Comparison of ENCODE assay signal across 16 mouse cellular contexts in genomic region chr4:65916027-65917008, GRCm38 (mm10).
DNase-seq lines count a peak whose midpoint lies in the region; ATAC-seq and TF ChIP-seq lines count a peak whose summit lies in the region.
"Had no signal": no experiment of that assay in that cellular context is flagged by ENCODE, and none has a peak within 500 bp of the region (broad histone marks: within the 10 kb centered on the region; RNA-seq: fewer than 3 reads in every experiment).

No protein-coding gene starts in this region.

- no peaks in the 10 kb centered on the region for H3K4me1 ChIP-seq in hindbrain, embryonic 11.5 days (replicated peaks; ENCODE audit: control insufficient read depth, insufficient read depth, low read length)
- H3K4me1 ChIP-seq in hindbrain, embryonic 10.5 days (replicated peaks), result peaks cover 6% of the 10 kb centered on the region; the same call in 1 of the 2 replicates
- no peaks in the 10 kb centered on the region; the same call in 1 of the 2 replicates for H3K4me1 ChIP-seq in midbrain, embryonic 11.5 days (ENCODE audit: control insufficient read depth, insufficient read depth, low read length)
- H3K4me1 ChIP-seq in midbrain, embryonic 16.5 days (ENCODE audit: control insufficient read depth, insufficient read depth, low read length), result peaks cover 7% of the 10 kb centered on the region
- H3K4me1 ChIP-seq in forebrain, embryonic 16.5 days (replicated peaks; ENCODE audit: control insufficient read depth, insufficient read depth, low read length), result 0 out of 2 replicates have a peak, but pooled peaks cover 3% of the 10 kb centered on the region
- no peaks in the 10 kb centered on the region; the same call in 1 of the 2 replicates for H3K4me1 ChIP-seq in midbrain, postnatal 0 days (ENCODE audit: insufficient read depth, low read length)

- H3K4me2 ChIP-seq in hindbrain, embryonic 11.5 days (replicated peaks; ENCODE audit: low read depth, low read length), result no peak overlapping the region
- no peak overlapping the region for H3K4me2 ChIP-seq in midbrain, embryonic 11.5 days
- H3K4me2 ChIP-seq in midbrain, embryonic 16.5 days (ENCODE audit: low read length), result no peak overlapping the region
- H3K4me2 ChIP-seq in forebrain, embryonic 16.5 days (ENCODE audit: low read length), result no peak overlapping the region
- no peak overlapping the region for H3K4me2 ChIP-seq in midbrain, postnatal 0 days (ENCODE audit: low read depth, low read length, poor library complexity, severe bottlenecking)
- H3K4me2 ChIP-seq: liver, embryonic 11.5 days; lung, embryonic 15.5 days had no signal

- no peaks in the 10 kb centered on the region for H3K36me3 ChIP-seq in hindbrain, embryonic 11.5 days (ENCODE audit: control insufficient read depth, insufficient read depth, low read length)
- no peaks in the 10 kb centered on the region for H3K36me3 ChIP-seq in hindbrain, embryonic 10.5 days
- no peaks in the 10 kb centered on the region for H3K36me3 ChIP-seq in midbrain, embryonic 11.5 days (ENCODE audit: control insufficient read depth, insufficient read depth, low read length)
- H3K36me3 ChIP-seq in midbrain, embryonic 16.5 days (ENCODE audit: control insufficient read depth, insufficient read depth, low read length), result no peaks in the 10 kb centered on the region
- H3K36me3 ChIP-seq in forebrain, embryonic 16.5 days (ENCODE audit: control insufficient read depth, insufficient read depth), result no peaks in the 10 kb centered on the region
- no peaks in the 10 kb centered on the region for H3K36me3 ChIP-seq in midbrain, postnatal 0 days (ENCODE audit: insufficient read depth, low read length)
- H3K36me3 ChIP-seq: lung, embryonic 15.5 days had no signal

- H3K9ac ChIP-seq in hindbrain, embryonic 11.5 days (ENCODE audit: low read depth, low read length), result no peak overlapping the region
- H3K9ac ChIP-seq in midbrain, embryonic 11.5 days (ENCODE audit: low read length), result no peak overlapping the region
- no peak overlapping the region for H3K9ac ChIP-seq in midbrain, embryonic 16.5 days (ENCODE audit: low read depth, low read length)
- H3K9ac ChIP-seq in forebrain, embryonic 16.5 days (replicated peaks; ENCODE audit: low read depth, low read length), result no peak overlapping the region
- H3K9ac ChIP-seq in midbrain, postnatal 0 days (replicated peaks; ENCODE audit: low read length, poor library complexity, severe bottlenecking), result no peak overlapping the region
- H3K9ac ChIP-seq: lung, embryonic 15.5 days had no signal

- no peaks in the 10 kb centered on the region for H3K9me3 ChIP-seq in hindbrain, embryonic 11.5 days (ENCODE audit: control insufficient read depth, low read length)
- no peaks in the 10 kb centered on the region for H3K9me3 ChIP-seq in hindbrain, embryonic 10.5 days
- H3K9me3 ChIP-seq in midbrain, embryonic 11.5 days (ENCODE audit: control insufficient read depth, low read length), result no peaks in the 10 kb centered on the region
- H3K9me3 ChIP-seq in midbrain, embryonic 16.5 days (replicated peaks; ENCODE audit: control insufficient read depth, low read length, poor library complexity, severe bottlenecking), result no peaks in the 10 kb centered on the region
- no peaks in the 10 kb centered on the region for H3K9me3 ChIP-seq in forebrain, embryonic 16.5 days (ENCODE audit: control insufficient read depth, low read length)
- no peaks in the 10 kb centered on the region for H3K9me3 ChIP-seq in midbrain, postnatal 0 days (ENCODE audit: low read length)
- H3K9me3 ChIP-seq: lung, embryonic 15.5 days had no signal

- ATAC-seq in hindbrain, embryonic 11.5 days (ENCODE audit: low FRiP score), result peak; percentile 48
- ATAC-seq in midbrain, embryonic 11.5 days (ENCODE audit: low FRiP score), result peak; percentile 44
- no peak for ATAC-seq in midbrain, embryonic 16.5 days
- peak; percentile 82 for ATAC-seq in forebrain, embryonic 16.5 days
- ATAC-seq in midbrain, postnatal 0 days (ENCODE audit: low FRiP score), result no peak

- no peaks in the 10 kb centered on the region for H3K27me3 ChIP-seq in hindbrain, embryonic 11.5 days (ENCODE audit: control insufficient read depth, insufficient read depth, low read length)
- no peaks in the 10 kb centered on the region for H3K27me3 ChIP-seq in hindbrain, embryonic 10.5 days (ENCODE audit: insufficient read depth, poor library complexity, severe bottlenecking)
- no peaks in the 10 kb centered on the region for H3K27me3 ChIP-seq in midbrain, embryonic 11.5 days (ENCODE audit: control insufficient read depth, insufficient read depth, low read length)
- no peaks in the 10 kb centered on the region for H3K27me3 ChIP-seq in midbrain, embryonic 16.5 days (ENCODE audit: control insufficient read depth, insufficient read depth, low read depth, low read length)
- no peaks in the 10 kb centered on the region for H3K27me3 ChIP-seq in forebrain, embryonic 16.5 days (replicated peaks; ENCODE audit: control insufficient read depth, insufficient read depth, low read length)
- H3K27me3 ChIP-seq in midbrain, postnatal 0 days (ENCODE audit: insufficient read depth, low read length), result no peaks in the 10 kb centered on the region
- H3K27me3 ChIP-seq: lung, embryonic 15.5 days had no signal

- no peak for TF ChIP-seq CTCF in midbrain, postnatal 0 days (IDR thresholded peaks at IDR 0.05)

- no peak overlapping the region for H3K4me3 ChIP-seq in hindbrain, embryonic 11.5 days (ENCODE audit: low read depth, low read length)
- no peak overlapping the region for H3K4me3 ChIP-seq in hindbrain, embryonic 10.5 days
- no peak overlapping the region for H3K4me3 ChIP-seq in midbrain, embryonic 11.5 days (ENCODE audit: low read depth, low read length)
- no peak overlapping the region for H3K4me3 ChIP-seq in midbrain, embryonic 16.5 days (ENCODE audit: low read depth, low read length)
- H3K4me3 ChIP-seq in forebrain, embryonic 16.5 days (replicated peaks; ENCODE audit: low read length), result no peak overlapping the region
- H3K4me3 ChIP-seq in midbrain, postnatal 0 days (ENCODE audit: low read depth, low read length), result no peak overlapping the region
- H3K4me3 ChIP-seq: lung, embryonic 15.5 days had no signal

- no peak for DNase-seq in hindbrain, embryonic 11.5 days (ENCODE audit: low spot score)
- no peak for DNase-seq in hindbrain, embryonic 10.5 days (ENCODE audit: low spot score)
- peak; percentile 67 for DNase-seq in midbrain, embryonic 11.5 days (ENCODE audit: low spot score, missing footprints)
- peak; percentile 36 for DNase-seq in midbrain, postnatal 0 days (ENCODE audit: low spot score)
- DNase-seq in natural killer cell, adult 2 months (ENCODE audit: low spot score in 2 of 2), result no peak
- DNase-seq: adrenal gland, postnatal 10 days; cerebellum, adult 8-10 months; gastrocnemius, postnatal 25 days; kidney, adult 9 months; left cerebral cortex, postnatal 4 days; spleen, adult 18-20 months; thymus, adult 18-20 months had no signal

- WGBS in hindbrain, embryonic 11.5 days, result 63% methylated on average over 11 of the region's 11 CpGs
- WGBS in hindbrain, embryonic 10.5 days, result 71% methylated on average over 11 of the region's 11 CpGs
- 71% methylated on average over 11 of the region's 11 CpGs for WGBS in midbrain, embryonic 11.5 days
- WGBS in midbrain, embryonic 16.5 days, result 49% methylated on average over 11 of the region's 11 CpGs
- 47% methylated on average over 11 of the region's 11 CpGs for WGBS in forebrain, embryonic 16.5 days
- 49% methylated on average over 11 of the region's 11 CpGs for WGBS in midbrain, postnatal 0 days

- H3K27ac ChIP-seq in hindbrain, embryonic 11.5 days (ENCODE audit: low read depth, low read length), result no peak overlapping the region
- no peak overlapping the region for H3K27ac ChIP-seq in hindbrain, embryonic 10.5 days
- no peak overlapping the region for H3K27ac ChIP-seq in midbrain, embryonic 11.5 days (ENCODE audit: low read depth, low read length)
- H3K27ac ChIP-seq in midbrain, embryonic 16.5 days (ENCODE audit: low read length), result no peak overlapping the region
- H3K27ac ChIP-seq in forebrain, embryonic 16.5 days (ENCODE audit: low read length), result no peak overlapping the region
- no peak overlapping the region for H3K27ac ChIP-seq in midbrain, postnatal 0 days (ENCODE audit: low read depth, low read length)
- H3K27ac ChIP-seq: lung, embryonic 15.5 days had no signal

Comparison
In these comparisons a context has a peak if more than half of its experiments do, and no peak if none do; other contexts are left out.
1. ATAC-seq: peak in hindbrain, embryonic 11.5 days (single experiment), midbrain, embryonic 11.5 days (single experiment) and forebrain, embryonic 16.5 days (single experiment); none in midbrain, embryonic 16.5 days (single experiment) and midbrain, postnatal 0 days (single experiment).
2. DNase-seq: peak in midbrain, embryonic 11.5 days (single experiment) and midbrain, postnatal 0 days (single experiment); none in hindbrain, embryonic 11.5 days (single experiment), hindbrain, embryonic 10.5 days (single experiment) and natural killer cell, adult 2 months (0 of 2).